ENCODE assay signal across 28 mouse cellular contexts in the genomic region with DNA sequence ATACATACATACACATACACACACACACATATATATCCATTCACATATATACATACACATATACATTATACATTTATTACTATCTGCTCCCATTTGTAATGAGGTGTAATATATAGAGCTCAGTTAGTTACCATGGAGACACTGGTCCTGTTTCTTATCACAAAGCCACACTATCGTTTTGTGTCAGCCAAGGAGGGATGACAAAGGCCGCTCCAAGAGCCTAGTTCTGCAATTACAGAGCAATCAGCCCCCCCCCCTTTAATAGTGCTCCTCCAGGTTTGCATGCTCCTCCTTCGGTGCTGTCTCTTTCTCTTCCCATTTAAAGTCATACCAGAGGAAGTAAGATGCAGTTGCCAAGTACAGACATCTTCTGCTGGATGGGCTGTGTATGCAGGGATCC.
A peak's percentile ranks its signal among the peaks of the same experiment; 100 is the strongest.
DNase-seq lines count a peak whose midpoint lies in the region; ATAC-seq and TF ChIP-seq lines count a peak whose summit lies in the region.
"Had no signal": no experiment of that assay in that cellular context is flagged by ENCODE, and none has a peak within 500 bp of the region (broad histone marks: within the 10 kb centered on the region; RNA-seq: fewer than 3 reads in every experiment).

No protein-coding gene starts in this region.

- peak; percentile 48 for DNase-seq in forebrain, embryonic 14.5 days (ENCODE audit: low spot score)
- DNase-seq in forebrain, embryonic 11.5 days (ENCODE audit: low spot score) = no peak
- peak; percentile 11 for DNase-seq in limb, embryonic 11.5 days (ENCODE audit: low spot score)
- DNase-seq in limb, embryonic 10.5 days (ENCODE audit: low spot score) = no peak
- peak; percentile 93 for DNase-seq in MEL (ENCODE audit: low read depth, low spot score)
- no peak for DNase-seq in left cerebral cortex, adult 2 months (ENCODE audit: extremely low spot score in 1 of 2, low spot score in 2 of 2)
- no peak for DNase-seq in spleen, postnatal 14 days (ENCODE audit: low spot score in 2 of 2)
- DNase-seq: adrenal gland, postnatal 36 days; cerebellum, adult 11-12 months; cerebellum, postnatal 10 days; gastrocnemius, postnatal 10 days; kidney, adult 8-10 months; kidney, postnatal 10 days; left cerebral cortex, postnatal 4 days; lung, adult 18-20 months; thymus, postnatal 36 days had no signal

- H3K27ac ChIP-seq in forebrain, embryonic 14.5 days (ENCODE audit: low read depth, low read length) = no peak overlapping the region
- H3K27ac ChIP-seq in forebrain, embryonic 11.5 days (ENCODE audit: low read depth, low read length) = no peak overlapping the region
- no peak overlapping the region for H3K27ac ChIP-seq in limb, embryonic 11.5 days (replicated peaks; ENCODE audit: low read depth, low read length)
- no peak overlapping the region for H3K27ac ChIP-seq in limb, embryonic 10.5 days
- H3K27ac ChIP-seq in MEL (ENCODE audit: control insufficient read depth, low read depth, low read length) = peak overlapping the region; percentile 78
- no peak overlapping the region for H3K27ac ChIP-seq in left cerebral cortex, adult 2 months
- H3K27ac ChIP-seq: embryonic facial prominence, embryonic 13.5 days; hindbrain, embryonic 10.5 days; neural tube, embryonic 13.5 days; stomach, embryonic 15.5 days had no signal

- no peaks in the 10 kb centered on the region for H3K27me3 ChIP-seq in forebrain, embryonic 14.5 days (replicated peaks; ENCODE audit: control insufficient read depth, insufficient read depth, low read length)
- no peaks in the 10 kb centered on the region for H3K27me3 ChIP-seq in forebrain, embryonic 11.5 days (ENCODE audit: control insufficient read depth, insufficient read depth, low read length)
- no peaks in the 10 kb centered on the region for H3K27me3 ChIP-seq in limb, embryonic 11.5 days (ENCODE audit: control insufficient read depth, insufficient read depth, low read length)
- no peaks in the 10 kb centered on the region for H3K27me3 ChIP-seq in limb, embryonic 10.5 days (ENCODE audit: low read depth, poor library complexity, severe bottlenecking)
- H3K27me3 ChIP-seq in MEL (ENCODE audit: control insufficient read depth in 1 of 2, insufficient read depth in 2 of 2, low read length in 2 of 2) = no peaks in the 10 kb centered on the region
- H3K27me3 ChIP-seq: embryonic facial prominence, embryonic 13.5 days; megakaryocyte, embryonic 14.5 days; neural tube, embryonic 13.5 days; stomach, embryonic 15.5 days had no signal

- no peak for TF ChIP-seq RAD21 in MEL (IDR thresholded peaks at IDR 0.05; ENCODE audit: low read depth, low read length)

- intact Hi-C loops in left cerebral cortex, adult 2 months (cut with DNase I) = no loop called here

- no peak overlapping the region for H3K4me2 ChIP-seq in forebrain, embryonic 14.5 days (ENCODE audit: low read length)
- no peak overlapping the region for H3K4me2 ChIP-seq in forebrain, embryonic 11.5 days (ENCODE audit: low read depth, low read length, severe bottlenecking)
- H3K4me2 ChIP-seq in limb, embryonic 11.5 days (ENCODE audit: low read depth, severe bottlenecking) = no peak overlapping the region
- H3K4me2 ChIP-seq: embryonic facial prominence, embryonic 13.5 days; heart, embryonic 11.5 days; neural tube, embryonic 13.5 days; stomach, embryonic 15.5 days had no signal

- no peak for TF ChIP-seq CTCF in MEL (IDR thresholded peaks at IDR 0.05 in 2 of 3, conservative IDR thresholded peaks at IDR 0.05 in 1 of 3; ENCODE audit: control insufficient read depth in 1 of 3, insufficient read depth in 1 of 3, low read depth in 2 of 3, low read length in 3 of 3, poor library complexity in 1 of 3, severe bottlenecking in 1 of 3)
- no peak for TF ChIP-seq CTCF in left cerebral cortex, adult 2 months (IDR thresholded peaks at IDR 0.05)

- H3K36me3 ChIP-seq in forebrain, embryonic 14.5 days (ENCODE audit: control insufficient read depth, insufficient read depth, low read length) = no peaks in the 10 kb centered on the region
- no peaks in the 10 kb centered on the region for H3K36me3 ChIP-seq in forebrain, embryonic 11.5 days (ENCODE audit: control insufficient read depth, insufficient read depth, low read length)
- H3K36me3 ChIP-seq in limb, embryonic 11.5 days (ENCODE audit: control insufficient read depth, insufficient read depth, low read length) = no peaks in the 10 kb centered on the region
- H3K36me3 ChIP-seq in limb, embryonic 10.5 days = no peaks in the 10 kb centered on the region
- H3K36me3 ChIP-seq in MEL (ENCODE audit: control insufficient read depth in 1 of 2, insufficient read depth in 2 of 2, low read length in 2 of 2) = peaks cover 0 to 78% of the 10 kb centered on the region in 2 experiments; a peak in 2 of 4 replicates
- H3K36me3 ChIP-seq: embryonic facial prominence, embryonic 13.5 days; hindbrain, embryonic 10.5 days; neural tube, embryonic 13.5 days; stomach, embryonic 15.5 days had no signal

- no peak overlapping the region for H3K4me3 ChIP-seq in forebrain, embryonic 14.5 days (ENCODE audit: low read depth, low read length)
- H3K4me3 ChIP-seq in forebrain, embryonic 11.5 days (ENCODE audit: low read depth, low read length) = no peak overlapping the region
- H3K4me3 ChIP-seq in limb, embryonic 11.5 days (ENCODE audit: low read depth, low read length) = no peak overlapping the region
- no peak overlapping the region for H3K4me3 ChIP-seq in limb, embryonic 10.5 days
- H3K4me3 ChIP-seq in MEL (ENCODE audit: control insufficient read depth in 1 of 2, insufficient read depth in 1 of 2, low read depth in 2 of 2, low read length in 2 of 2) = no peak overlapping the region
- no peak overlapping the region for H3K4me3 ChIP-seq in left cerebral cortex, adult 2 months
- H3K4me3 ChIP-seq: embryonic facial prominence, embryonic 13.5 days; erythroblast, embryonic 14.5 days; hindbrain, embryonic 10.5 days; megakaryocyte, embryonic 14.5 days; myocyte; neural tube, embryonic 13.5 days; stomach, embryonic 15.5 days had no signal

- no peaks in the 10 kb centered on the region for H3K9me3 ChIP-seq in forebrain, embryonic 14.5 days (replicated peaks; ENCODE audit: control insufficient read depth, low read length)
- H3K9me3 ChIP-seq in forebrain, embryonic 11.5 days (ENCODE audit: control insufficient read depth, low read length) = no peaks in the 10 kb centered on the region
- H3K9me3 ChIP-seq in limb, embryonic 11.5 days (ENCODE audit: control insufficient read depth, low read length) = no peaks in the 10 kb centered on the region
- H3K9me3 ChIP-seq in limb, embryonic 10.5 days (replicated peaks) = no peaks in the 10 kb centered on the region
- H3K9me3 ChIP-seq in MEL (replicated peaks; ENCODE audit: insufficient read depth, low read length) = no peaks in the 10 kb centered on the region
- H3K9me3 ChIP-seq: embryonic facial prominence, embryonic 13.5 days; hindbrain, embryonic 10.5 days; neural tube, embryonic 13.5 days; stomach, embryonic 15.5 days had no signal

- no peak for TF ChIP-seq POLR2A in MEL (IDR thresholded peaks at IDR 0.05; ENCODE audit: control insufficient read depth in 1 of 2, insufficient read depth in 1 of 2, low read depth in 1 of 2, low read length in 2 of 2, poor library complexity in 1 of 2)

- H3K79me2 ChIP-seq in MEL (ENCODE audit: control insufficient read depth, insufficient read depth, low read length, poor library complexity) = no peaks in the 10 kb centered on the region

- no peaks in the 10 kb centered on the region for H3K4me1 ChIP-seq in forebrain, embryonic 14.5 days (ENCODE audit: control insufficient read depth, insufficient read depth, low read length)
- no peaks in the 10 kb centered on the region for H3K4me1 ChIP-seq in forebrain, embryonic 11.5 days (replicated peaks; ENCODE audit: control insufficient read depth, insufficient read depth, low read length)
- H3K4me1 ChIP-seq in limb, embryonic 11.5 days (ENCODE audit: control insufficient read depth, insufficient read depth, low read length) = peaks cover 3% of the 10 kb centered on the region; the same call in 1 of the 2 replicates
- peaks cover 22% of the 10 kb centered on the region for H3K4me1 ChIP-seq in limb, embryonic 10.5 days
- H3K4me1 ChIP-seq in MEL (ENCODE audit: control insufficient read depth in 1 of 2, insufficient read depth in 2 of 2, low read length in 2 of 2) = peaks cover 64 to 71% of the 10 kb centered on the region in 2 experiments
- H3K4me1 ChIP-seq: embryonic facial prominence, embryonic 13.5 days; hindbrain, embryonic 10.5 days; megakaryocyte, embryonic 14.5 days; stomach, embryonic 15.5 days had no signal

- WGBS in forebrain, embryonic 14.5 days = 49% methylated on average over 3 of the region's 3 CpGs
- WGBS in forebrain, embryonic 11.5 days = 77% methylated on average over 3 of the region's 3 CpGs
- WGBS in limb, embryonic 11.5 days = 63% methylated on average over 3 of the region's 3 CpGs
- WGBS in limb, embryonic 10.5 days = 62% methylated on average over 3 of the region's 3 CpGs

- ATAC-seq in forebrain, embryonic 14.5 days = no peak
- ATAC-seq in forebrain, embryonic 11.5 days (replicated peaks; ENCODE audit: low FRiP score) = no peak
- ATAC-seq in limb, embryonic 11.5 days (ENCODE audit: insufficient number of reproducible peaks, low FRiP score, low TSS enrichment, low read depth) = no peak
- peak; percentile 72 for ATAC-seq in common myeloid progenitor, adult 5-6 weeks (replicated peaks; ENCODE audit: low read depth, poor library complexity, severe bottlenecking)
- ATAC-seq: CD4-positive, CD25-positive, alpha-beta regulatory T cell, adult 4 months; inflammation-experienced regulatory T-cells, adult 6 months; Patski had no signal

- H3K9ac ChIP-seq in forebrain, embryonic 14.5 days (ENCODE audit: low read length) = no peak overlapping the region
- H3K9ac ChIP-seq in forebrain, embryonic 11.5 days (ENCODE audit: low read length) = no peak overlapping the region
- H3K9ac ChIP-seq in limb, embryonic 11.5 days (ENCODE audit: low read length) = no peak overlapping the region
- peak overlapping the region; percentile 21 for H3K9ac ChIP-seq in MEL (ENCODE audit: control insufficient read depth, low read depth, low read length, poor library complexity, severe bottlenecking)
- H3K9ac ChIP-seq: embryonic facial prominence, embryonic 13.5 days; neural tube, embryonic 13.5 days; stomach, embryonic 15.5 days had no signal

- peak; percentile 89 to 96 for TF ChIP-seq EP300 in MEL (IDR thresholded peaks at IDR 0.05; ENCODE audit: low read depth in 1 of 2, low read length in 2 of 2)

TF ChIP-seq in MEL, 35 proteins besides CTCF, POLR2A, EP300 and RAD21 (continues in another document):
- TF ChIP-seq MAX (IDR thresholded peaks at IDR 0.05; ENCODE audit: low read length) = no peak
- 0 out of 2 replicates have a peak, but pooled peaks have one; percentile 30 for TF ChIP-seq TBP (IDR thresholded peaks at IDR 0.05; ENCODE audit: low read depth, low read length)
- peak; percentile 23; the same call in 1 of the 2 replicates for TF ChIP-seq MEF2A (IDR thresholded peaks at IDR 0.05; ENCODE audit: extremely low read depth, insufficient replicate concordance, low read depth, low read length, poor library complexity, severe bottlenecking)
- TF ChIP-seq MAFK (IDR thresholded peaks at IDR 0.05; ENCODE audit: borderline replicate concordance, low read depth, low read length) = no peak
- no peak for TF ChIP-seq GABPA (IDR thresholded peaks at IDR 0.05; ENCODE audit: low read depth, low read length)
- TF ChIP-seq JUND (IDR thresholded peaks at IDR 0.05; ENCODE audit: low read depth, low read length) = no peak
- no peak for TF ChIP-seq ZC3H11A (IDR thresholded peaks at IDR 0.05; ENCODE audit: low read depth, low read length)

Comparison
In these comparisons a context has a peak if more than half of its experiments do, and no peak if none do; other contexts are left out.
1. DNase-seq: peak in forebrain, embryonic 14.5 days (single experiment), limb, embryonic 11.5 days (single experiment) and MEL (single experiment); none in forebrain, embryonic 11.5 days (single experiment), limb, embryonic 10.5 days (single experiment), left cerebral cortex, adult 2 months (0 of 2) and spleen, postnatal 14 days (0 of 2).